Mouse (Mus musculus): Measurements from ENCODE around the gene Ulk4. TPM values are rescaled to one million over a fixed set of nuclear protein-coding genes. Genes with fewer than 3 reads are reported as not detected.
A peak's percentile ranks its signal among the peaks of the same experiment; 100 is the strongest.

The Ulk4 gene
- polyA plus RNA-seq, 1 experiment from 2014 or later = 134 TPM

DNA sequence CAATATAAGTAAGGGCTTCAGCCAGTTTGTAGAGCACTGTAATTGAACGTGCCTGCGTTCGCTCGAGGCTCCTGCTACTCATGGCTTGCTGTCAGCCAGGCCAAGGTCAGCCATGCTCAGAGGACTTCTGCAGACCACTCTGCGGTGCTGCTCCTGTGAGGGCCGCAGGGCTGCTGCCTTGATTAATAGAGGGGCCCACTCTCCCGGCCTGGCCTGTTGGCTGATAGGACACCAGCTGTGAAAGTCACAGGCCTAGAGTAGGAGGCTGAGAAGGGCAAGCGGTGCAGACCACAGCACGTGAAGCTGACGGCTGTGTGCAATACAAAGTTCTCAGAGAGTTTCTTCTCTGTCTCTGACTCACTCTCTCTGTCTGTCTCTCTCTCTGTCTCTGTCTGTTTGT is 246.0 kb downstream of the Ulk4 start:
- Histone ChIP-seq H3K36me3 (ENCODE audit: control insufficient read depth, insufficient read depth, low read length) (no peaks in the 10 kb centered on the region), H3K9ac (replicated peaks; ENCODE audit: low read depth, low read length) (no peak overlapping the region), H3K9me3 (ENCODE audit: control insufficient read depth, low read depth, low read length) (no peaks in the 10 kb centered on the region), H3K4me2 (replicated peaks; ENCODE audit: low read depth, low read length) (no peak overlapping the region), H3K27ac (ENCODE audit: low read length) (no peak overlapping the region), H3K4me1 (ENCODE audit: control insufficient read depth, insufficient read depth, low read length) (0 out of 2 replicates have a peak, but pooled peaks cover 5% of the 10 kb centered on the region), H3K27me3 (ENCODE audit: control insufficient read depth, insufficient read depth, low read length) (no peaks in the 10 kb centered on the region), H3K4me3 (ENCODE audit: low read depth, low read length) (no peak overlapping the region)
- ATAC-seq (ENCODE audit: insufficient number of reproducible peaks, insufficient read depth, low FRiP score, low read depth) = 0 out of 2 replicates have a peak, but pooled peaks have one; percentile 42
- 31% methylated on average over 10 of the region's 10 CpGs for WGBS

DNA sequence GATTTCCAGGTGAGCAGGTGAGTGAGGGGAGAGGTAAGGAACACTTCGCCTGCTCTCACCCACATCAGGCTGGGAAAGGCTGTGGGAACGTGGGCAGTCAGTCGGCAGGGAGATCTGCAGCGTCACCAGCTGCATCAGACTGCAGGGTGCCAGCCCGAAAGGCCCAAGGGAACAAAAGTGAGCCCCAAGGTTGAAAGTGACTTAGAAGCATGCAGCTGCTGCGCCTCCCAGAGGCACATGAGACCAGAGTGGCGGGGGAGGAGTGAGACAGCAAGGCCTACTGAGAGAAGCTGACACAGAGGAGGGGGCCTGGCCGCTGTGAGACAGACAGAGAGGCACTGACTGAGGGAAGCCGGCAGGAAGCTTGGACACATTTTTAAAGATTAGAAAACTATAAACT is 247.2 kb downstream of the Ulk4 start:
- H3K4me3 ChIP-seq (ENCODE audit: low read depth, low read length) = no peak overlapping the region
- 51% methylated on average over 9 of the region's 9 CpGs for WGBS
- no peaks in the 10 kb centered on the region for H3K9me3 ChIP-seq (ENCODE audit: control insufficient read depth, low read depth, low read length)
- H3K4me1 ChIP-seq (ENCODE audit: control insufficient read depth, insufficient read depth, low read length) = 0 out of 2 replicates have a peak, but pooled peaks cover 5% of the 10 kb centered on the region
- H3K27me3 ChIP-seq (ENCODE audit: control insufficient read depth, insufficient read depth, low read length) = no peaks in the 10 kb centered on the region
- no peak overlapping the region for H3K27ac ChIP-seq (ENCODE audit: low read length)
- no peak overlapping the region for H3K9ac ChIP-seq (replicated peaks; ENCODE audit: low read depth, low read length)
- no peak overlapping the region for H3K4me2 ChIP-seq (replicated peaks; ENCODE audit: low read depth, low read length)
- no peaks in the 10 kb centered on the region for H3K36me3 ChIP-seq (ENCODE audit: control insufficient read depth, insufficient read depth, low read length)
- no peak for ATAC-seq (ENCODE audit: insufficient number of reproducible peaks, insufficient read depth, low FRiP score, low read depth)

DNA sequence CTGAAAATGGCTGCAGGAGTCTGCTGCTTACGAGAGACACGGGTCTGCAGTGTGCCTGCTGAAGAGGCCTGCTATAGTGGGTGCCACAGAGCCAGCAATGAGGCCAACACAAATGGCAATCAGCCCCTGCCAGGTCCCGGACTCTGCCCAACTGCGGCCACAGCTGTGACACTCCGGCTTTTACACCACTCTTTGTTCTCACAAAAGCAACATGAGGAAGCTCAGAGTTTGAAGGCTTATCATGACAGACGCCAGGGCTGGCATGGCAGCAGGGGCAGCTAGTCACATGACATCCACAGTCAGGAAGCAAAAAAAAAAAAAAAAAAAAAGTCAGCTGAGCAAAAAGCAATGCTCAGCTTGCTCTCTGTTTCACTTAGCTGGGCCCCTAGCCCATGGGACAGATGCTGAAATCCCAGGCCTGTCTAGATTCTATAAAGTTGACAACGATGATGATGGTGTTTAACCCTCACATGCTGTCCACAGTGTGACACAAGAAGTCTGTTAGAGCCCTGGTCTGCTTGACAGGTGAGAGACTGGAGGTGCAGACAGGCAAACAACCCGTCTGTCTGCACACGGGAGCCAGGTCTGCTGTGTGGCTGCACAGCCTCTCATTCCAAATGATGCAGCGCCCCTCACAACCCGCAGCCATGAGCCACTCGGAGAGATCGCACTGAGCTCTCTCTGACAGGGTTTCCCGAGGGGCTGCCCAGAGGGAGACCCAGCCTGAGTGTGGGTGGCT is 253.3 kb downstream of the Ulk4 start:
- no peak overlapping the region for H3K4me2 ChIP-seq (replicated peaks; ENCODE audit: low read depth, low read length)
- H3K27me3 ChIP-seq (ENCODE audit: control insufficient read depth, insufficient read depth, low read length) = no peaks in the 10 kb centered on the region
- no peak overlapping the region for H3K27ac ChIP-seq (ENCODE audit: low read length)
- no peak overlapping the region for H3K4me3 ChIP-seq (ENCODE audit: low read depth, low read length)
- no peaks in the 10 kb centered on the region for H3K4me1 ChIP-seq (ENCODE audit: control insufficient read depth, insufficient read depth, low read length)
- no peaks in the 10 kb centered on the region for H3K36me3 ChIP-seq (ENCODE audit: control insufficient read depth, insufficient read depth, low read length)
- no peaks in the 10 kb centered on the region for H3K9me3 ChIP-seq (ENCODE audit: control insufficient read depth, low read depth, low read length)
- no peak for ATAC-seq (ENCODE audit: insufficient number of reproducible peaks, insufficient read depth, low FRiP score, low read depth)
- 85% methylated on average over 14 of the region's 14 CpGs for WGBS
- no peak overlapping the region for H3K9ac ChIP-seq (replicated peaks; ENCODE audit: low read depth, low read length)

DNA sequence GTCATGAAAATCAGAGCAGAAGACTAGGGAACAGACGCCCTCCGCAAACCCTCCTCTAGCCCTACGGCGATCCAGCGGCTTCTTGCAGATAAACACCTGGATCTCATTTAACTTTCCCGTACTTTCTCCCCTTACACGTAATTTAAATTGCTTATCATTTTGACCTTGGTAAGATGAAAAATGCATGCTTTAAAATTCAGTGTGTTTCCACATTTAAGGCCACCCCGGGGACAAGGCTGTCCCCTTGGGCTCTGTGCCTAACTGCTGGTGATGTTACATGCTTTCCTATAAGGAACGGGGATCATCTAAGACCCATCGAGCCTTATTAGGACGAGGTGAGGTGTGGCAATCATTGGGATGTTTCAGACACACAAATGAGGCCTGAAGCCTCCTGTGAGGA is 256.6 kb downstream of the Ulk4 start:
- no peak for ATAC-seq (ENCODE audit: insufficient number of reproducible peaks, insufficient read depth, low FRiP score, low read depth)
- Histone ChIP-seq H3K27me3 (ENCODE audit: control insufficient read depth, insufficient read depth, low read length) (no peaks in the 10 kb centered on the region), H3K4me1 (ENCODE audit: control insufficient read depth, insufficient read depth, low read length) (no peaks in the 10 kb centered on the region), H3K27ac (ENCODE audit: low read length) (no peak overlapping the region), H3K4me2 (replicated peaks; ENCODE audit: low read depth, low read length) (no peak overlapping the region), H3K9ac (replicated peaks; ENCODE audit: low read depth, low read length) (no peak overlapping the region), H3K9me3 (ENCODE audit: control insufficient read depth, low read depth, low read length) (no peaks in the 10 kb centered on the region), H3K4me3 (ENCODE audit: low read depth, low read length) (no peak overlapping the region), H3K36me3 (ENCODE audit: control insufficient read depth, insufficient read depth, low read length) (no peaks in the 10 kb centered on the region)
- WGBS = 78% methylated on average over 11 of the region's 11 CpGs

DNA sequence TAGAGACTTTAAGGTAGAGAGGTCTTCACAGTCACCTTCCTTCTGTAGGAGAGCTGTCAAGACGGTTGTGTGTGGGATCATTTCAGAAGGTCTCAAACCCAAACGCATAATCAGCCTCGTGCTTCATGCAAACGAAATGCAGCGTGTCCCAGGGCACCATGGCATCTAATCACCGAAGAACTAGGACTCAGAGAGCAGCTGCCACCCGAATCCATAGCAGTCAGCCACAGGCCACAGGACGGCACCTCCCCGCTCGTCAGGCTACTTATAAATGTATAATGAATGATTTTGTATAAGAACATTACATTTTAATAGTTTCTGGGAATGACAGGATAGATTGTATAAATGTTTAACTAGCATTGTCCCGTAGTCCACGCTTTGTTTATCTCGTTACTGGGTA is 257.1 kb downstream of the Ulk4 start:
- no peak overlapping the region for H3K4me3 ChIP-seq (ENCODE audit: low read depth, low read length)
- no peak overlapping the region for H3K9ac ChIP-seq (replicated peaks; ENCODE audit: low read depth, low read length)
- no peaks in the 10 kb centered on the region for H3K9me3 ChIP-seq (ENCODE audit: control insufficient read depth, low read depth, low read length)
- no peak overlapping the region for H3K27ac ChIP-seq (ENCODE audit: low read length)
- no peak for ATAC-seq (ENCODE audit: insufficient number of reproducible peaks, insufficient read depth, low FRiP score, low read depth)
- H3K27me3 ChIP-seq (ENCODE audit: control insufficient read depth, insufficient read depth, low read length) = no peaks in the 10 kb centered on the region
- WGBS = 78% methylated on average over 13 of the region's 13 CpGs
- no peaks in the 10 kb centered on the region for H3K36me3 ChIP-seq (ENCODE audit: control insufficient read depth, insufficient read depth, low read length)
- H3K4me2 ChIP-seq (replicated peaks; ENCODE audit: low read depth, low read length) = no peak overlapping the region
- H3K4me1 ChIP-seq (ENCODE audit: control insufficient read depth, insufficient read depth, low read length) = no peaks in the 10 kb centered on the region

DNA sequence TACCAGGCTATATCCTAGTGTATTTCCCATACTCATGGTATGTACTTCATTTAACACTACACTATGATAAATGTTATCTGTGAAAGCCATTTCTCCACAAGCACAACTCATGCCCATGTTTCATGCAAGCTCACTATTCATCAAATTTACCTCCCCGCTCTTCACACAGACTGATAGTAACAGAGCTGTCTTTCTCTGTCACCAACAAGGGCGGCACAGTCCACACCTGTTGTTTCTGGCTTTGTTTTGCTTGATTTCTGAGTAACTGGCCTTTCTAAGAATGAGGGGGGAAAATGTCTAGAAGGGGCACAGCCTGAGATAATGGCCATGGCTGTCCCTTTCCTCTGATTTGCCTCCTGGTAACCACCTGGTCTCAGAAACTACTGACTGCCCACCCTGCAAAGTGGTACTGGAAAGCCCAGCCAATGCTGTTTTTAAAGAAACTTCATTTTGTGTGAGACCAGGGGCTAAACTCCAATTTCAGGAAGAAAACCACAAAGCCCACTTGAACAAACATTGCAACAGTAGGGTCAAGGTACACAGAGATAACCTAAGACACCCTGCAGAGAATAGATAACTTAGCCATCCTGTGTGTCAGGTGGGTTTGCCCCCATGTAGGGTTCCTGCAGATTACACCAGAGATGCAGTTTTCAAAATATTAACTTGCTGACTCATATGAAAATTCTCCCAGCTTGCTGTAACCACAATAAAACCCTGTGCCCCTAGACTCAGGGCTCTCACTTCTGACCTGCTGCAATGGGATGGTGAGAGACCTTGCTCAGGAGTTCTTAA is 258.3 kb downstream of the Ulk4 start:
- Histone ChIP-seq H3K9me3 (ENCODE audit: control insufficient read depth, low read depth, low read length) (no peaks in the 10 kb centered on the region), H3K4me1 (ENCODE audit: control insufficient read depth, insufficient read depth, low read length) (no peaks in the 10 kb centered on the region), H3K9ac (replicated peaks; ENCODE audit: low read depth, low read length) (no peak overlapping the region), H3K27me3 (ENCODE audit: control insufficient read depth, insufficient read depth, low read length) (no peaks in the 10 kb centered on the region), H3K27ac (ENCODE audit: low read length) (no peak overlapping the region), H3K4me3 (ENCODE audit: low read depth, low read length) (no peak overlapping the region), H3K36me3 (ENCODE audit: control insufficient read depth, insufficient read depth, low read length) (no peaks in the 10 kb centered on the region), H3K4me2 (replicated peaks; ENCODE audit: low read depth, low read length) (no peak overlapping the region)
- WGBS = 85% methylated on average over 2 of the region's 2 CpGs
- no peak for ATAC-seq (ENCODE audit: insufficient number of reproducible peaks, insufficient read depth, low FRiP score, low read depth)

DNA sequence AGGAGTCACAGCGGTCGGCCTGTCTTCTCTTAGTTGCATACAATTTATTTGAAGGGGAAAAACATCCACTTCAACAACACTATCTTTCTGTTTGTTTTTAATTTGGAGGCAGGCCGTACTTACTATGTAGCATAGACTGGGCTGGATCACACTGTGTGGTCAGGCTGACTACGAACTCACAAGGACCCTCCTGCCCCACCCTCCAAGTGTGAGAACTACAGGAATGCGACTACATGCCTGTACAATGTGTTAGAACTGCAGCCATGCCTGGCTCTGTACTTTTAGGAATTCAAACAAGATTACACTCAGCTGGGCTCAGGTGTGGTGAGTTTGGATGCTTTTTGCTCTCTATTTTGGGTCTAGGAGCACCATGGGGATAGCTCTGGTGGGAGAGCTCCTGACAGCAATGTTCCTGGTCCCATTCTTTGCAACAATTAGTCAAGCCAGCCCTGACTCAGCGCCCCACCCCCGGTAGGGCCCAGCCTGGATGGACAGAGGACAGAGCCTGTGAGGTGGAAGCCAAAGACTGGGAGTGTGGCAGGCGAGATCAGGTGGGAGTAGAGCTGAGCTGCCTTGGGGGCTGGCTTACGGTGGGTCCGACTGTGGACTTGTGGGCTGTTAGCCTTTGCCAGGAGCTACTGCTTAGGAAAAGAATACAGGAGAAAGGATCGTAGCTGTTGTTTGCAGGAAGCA is 261.0 kb downstream of the Ulk4 start:
- 0 out of 2 replicates have a peak, but pooled peaks have one; percentile 61 for ATAC-seq (ENCODE audit: insufficient number of reproducible peaks, insufficient read depth, low FRiP score, low read depth)
- H3K4me3 ChIP-seq (ENCODE audit: low read depth, low read length) = no peak overlapping the region
- 59% methylated on average over 11 of the region's 11 CpGs for WGBS

DNA sequence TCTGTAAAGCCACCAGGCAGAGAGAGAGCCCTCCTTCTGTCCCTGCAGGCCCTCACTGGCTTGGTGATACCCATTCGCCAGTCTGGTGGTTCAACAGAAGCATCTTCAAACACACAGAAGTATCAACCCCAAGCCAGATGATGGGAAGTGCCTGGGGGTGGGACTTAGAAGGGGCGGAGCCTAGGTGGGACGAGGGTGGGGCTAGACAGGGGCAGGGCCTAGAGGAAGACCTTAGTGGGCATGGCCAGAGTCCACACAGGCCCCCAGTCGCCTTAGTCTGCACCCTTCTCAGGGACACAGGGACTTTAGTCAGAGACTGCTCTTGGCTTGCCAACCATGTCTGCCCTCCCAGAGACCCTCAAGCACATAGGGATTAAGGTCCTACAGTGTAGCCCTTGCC is 265.5 kb downstream of the Ulk4 start:
- peaks cover 3% of the 10 kb centered on the region; the same call in 1 of the 2 replicates for H3K4me1 ChIP-seq (ENCODE audit: control insufficient read depth, insufficient read depth, low read length)
- ATAC-seq (ENCODE audit: insufficient number of reproducible peaks, insufficient read depth, low FRiP score, low read depth) = no peak
- no peaks in the 10 kb centered on the region for H3K9me3 ChIP-seq (ENCODE audit: control insufficient read depth, low read depth, low read length)
- H3K27ac ChIP-seq (ENCODE audit: low read length) = no peak overlapping the region
- no peak overlapping the region for H3K4me3 ChIP-seq (ENCODE audit: low read depth, low read length)
- H3K27me3 ChIP-seq (ENCODE audit: control insufficient read depth, insufficient read depth, low read length) = no peaks in the 10 kb centered on the region
- no peak overlapping the region for H3K4me2 ChIP-seq (replicated peaks; ENCODE audit: low read depth, low read length)
- H3K36me3 ChIP-seq (ENCODE audit: control insufficient read depth, insufficient read depth, low read length) = no peaks in the 10 kb centered on the region
- H3K9ac ChIP-seq (replicated peaks; ENCODE audit: low read depth, low read length) = no peak overlapping the region
- WGBS = 37% methylated on average over 4 of the region's 4 CpGs

More for the DNA sequence above, 261.0 kb downstream of the Ulk4 start:
- H3K27ac ChIP-seq (ENCODE audit: low read length) = no peak overlapping the region
- no peak overlapping the region for H3K4me2 ChIP-seq (replicated peaks; ENCODE audit: low read depth, low read length)
- no peak overlapping the region for H3K9ac ChIP-seq (replicated peaks; ENCODE audit: low read depth, low read length)
- no peaks in the 10 kb centered on the region for H3K27me3 ChIP-seq (ENCODE audit: control insufficient read depth, insufficient read depth, low read length)
- 0 out of 2 replicates have a peak, but pooled peaks cover 3% of the 10 kb centered on the region for H3K4me1 ChIP-seq (ENCODE audit: control insufficient read depth, insufficient read depth, low read length)
- no peaks in the 10 kb centered on the region for H3K9me3 ChIP-seq (ENCODE audit: control insufficient read depth, low read depth, low read length)
- H3K36me3 ChIP-seq (ENCODE audit: control insufficient read depth, insufficient read depth, low read length) = no peaks in the 10 kb centered on the region
